In the genomic region with DNA sequence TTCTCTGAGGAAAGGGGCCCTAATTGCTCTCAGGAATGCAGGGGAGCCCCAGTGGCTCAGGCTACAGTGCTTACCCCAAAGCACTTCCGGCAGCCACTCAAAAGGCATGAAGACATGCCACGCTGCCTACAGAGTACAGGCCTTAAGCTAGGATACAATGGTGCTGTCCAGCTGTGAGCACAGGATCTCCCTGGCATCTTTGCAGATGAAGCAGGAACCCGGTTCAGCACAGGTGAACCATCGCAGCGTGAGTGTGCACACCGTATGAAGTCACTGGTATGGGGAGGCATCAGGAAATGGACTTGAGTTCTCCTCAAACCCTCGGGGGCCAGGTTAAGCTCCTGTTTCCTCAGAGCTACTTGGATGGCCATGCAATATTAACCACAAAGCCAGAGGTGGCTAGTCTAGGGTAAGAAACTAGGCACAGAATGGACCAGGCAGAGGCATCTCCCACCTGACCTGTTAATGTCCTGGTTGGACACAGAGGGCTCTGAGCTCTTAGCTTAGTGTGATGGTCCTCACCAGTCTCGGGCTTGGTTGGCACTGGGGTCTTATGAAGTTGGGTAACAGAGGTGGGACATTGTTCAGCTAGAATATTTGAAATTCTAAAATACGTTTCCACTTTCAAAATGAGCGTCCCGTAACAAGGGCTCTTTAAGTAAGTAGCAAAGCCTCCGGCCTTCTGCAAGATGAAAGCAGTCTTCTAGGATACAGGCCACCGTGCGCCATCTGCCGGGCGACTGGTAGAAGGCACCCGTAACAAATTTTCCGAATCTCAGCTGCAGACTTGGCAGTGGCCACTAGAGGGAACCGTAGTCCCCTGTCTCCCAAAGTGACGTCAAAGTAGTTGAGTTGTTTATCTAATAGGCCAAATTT, we compare ENCODE assay signal across 8 mouse cellular contexts.
DNase-seq lines count a peak whose midpoint lies in the region; ATAC-seq and TF ChIP-seq lines count a peak whose summit lies in the region.

No protein-coding gene starts in this region.

- no peak overlapping the region for H3K27ac ChIP-seq in left cerebral cortex, adult 2 months

- intact Hi-C loops in left cerebral cortex, adult 2 months (cut with DNase I), result no loop called here

- H3K4me3 ChIP-seq in left cerebral cortex, adult 2 months, result no peak overlapping the region

- ATAC-seq in activated CD4-positive, CD25-positive, alpha-beta regulatory T cell, adult 4 months, result peak; percentile 95
- ATAC-seq in megakaryocyte progenitor cell, adult 5-6 weeks (replicated peaks; ENCODE audit: poor library complexity), result peak; percentile 99

- no peak; the same call in none of the 2 replicates for TF ChIP-seq CTCF in left cerebral cortex, adult 2 months (IDR thresholded peaks at IDR 0.05)

- DNase-seq in cerebellum, postnatal 4 days (ENCODE audit: low spot score in 2 of 2), result peak; percentile 79 to 89
- DNase-seq in gastrocnemius, adult 18-20 months (ENCODE audit: low spot score), result peak; percentile 84
- peak; percentile 87 for DNase-seq in induced T-regulatory cell, adult 2 months (ENCODE audit: low read depth)
- peak; percentile 82 to 87 for DNase-seq in left cerebral cortex, adult 2 months (ENCODE audit: extremely low spot score in 1 of 2, low spot score in 2 of 2)
- DNase-seq in right cerebral cortex, postnatal 10 days (ENCODE audit: low spot score in 2 of 2), result peak; percentile 87 to 89
- DNase-seq in urinary bladder, postnatal 10 days (ENCODE audit: low spot score), result peak; percentile 23

Comparison
In these comparisons a context has a peak if more than half of its experiments do, and no peak if none do; other contexts are left out.
1. DNase-seq: peak in every context shown above with its lines; median percentile 88 in right cerebral cortex, postnatal 10 days; 87 in induced T-regulatory cell, adult 2 months; 84 in left cerebral cortex, adult 2 months; 84 in cerebellum, postnatal 4 days; 84 in gastrocnemius, adult 18-20 months; 23 in urinary bladder, postnatal 10 days.